ENCODE assay signal across 9 mouse cellular contexts in the genomic region with DNA sequence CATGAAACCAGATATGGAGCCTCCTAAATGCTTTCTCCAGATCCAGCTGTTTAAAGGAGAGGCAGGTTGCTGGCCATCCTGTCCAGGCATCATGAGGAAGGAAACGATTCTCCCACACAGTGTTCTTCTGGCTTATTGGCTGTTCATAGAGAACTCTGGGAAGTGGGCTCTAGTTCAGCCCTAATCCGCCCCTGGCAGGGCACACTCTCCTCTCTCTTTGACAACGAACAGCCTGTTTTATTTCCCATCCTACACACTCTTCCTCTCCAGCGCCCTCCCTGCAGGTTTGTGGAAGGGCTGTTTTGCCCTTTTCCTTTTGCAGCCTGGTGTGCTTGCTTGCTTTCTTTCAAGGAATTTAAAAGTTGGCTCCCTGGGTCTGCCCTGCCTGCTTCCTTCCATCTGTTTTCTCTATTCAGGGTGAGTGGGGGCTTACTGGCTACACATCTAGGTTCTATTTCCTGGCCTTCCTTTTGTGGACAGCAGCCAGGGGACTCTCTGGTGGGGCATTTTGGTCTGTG.
A peak's percentile ranks its signal among the peaks of the same experiment; 100 is the strongest.
DNase-seq lines count a peak whose midpoint lies in the region; ATAC-seq and TF ChIP-seq lines count a peak whose summit lies in the region.
"Had no signal": no experiment of that assay in that cellular context is flagged by ENCODE, and none has a peak within 500 bp of the region (broad histone marks: within the 10 kb centered on the region; RNA-seq: fewer than 3 reads in every experiment).

No protein-coding gene starts in this region.

- WGBS in kidney, embryonic 15.5 days: 23% methylated on average over 4 of the region's 4 CpGs
- 47% methylated on average over 4 of the region's 4 CpGs for WGBS in hindbrain, embryonic 16.5 days
- WGBS in neural tube, embryonic 13.5 days: 54% methylated on average over 4 of the region's 4 CpGs
- 58% methylated on average over 4 of the region's 4 CpGs for WGBS in liver, postnatal 0 days (ENCODE audit: insufficient replicate concordance)

- no peaks in the 10 kb centered on the region for H3K9me3 ChIP-seq in kidney, embryonic 15.5 days (replicated peaks)
- no peaks in the 10 kb centered on the region for H3K9me3 ChIP-seq in hindbrain, embryonic 16.5 days (ENCODE audit: control insufficient read depth, low read length)
- H3K9me3 ChIP-seq in neural tube, embryonic 13.5 days: no peaks in the 10 kb centered on the region
- H3K9me3 ChIP-seq in liver, postnatal 0 days (ENCODE audit: low read length): no peaks in the 10 kb centered on the region

- no peak overlapping the region for H3K4me2 ChIP-seq in kidney, embryonic 15.5 days
- H3K4me2 ChIP-seq in hindbrain, embryonic 16.5 days (ENCODE audit: low read length): no peak overlapping the region
- no peak overlapping the region for H3K4me2 ChIP-seq in neural tube, embryonic 13.5 days
- no peak overlapping the region for H3K4me2 ChIP-seq in liver, postnatal 0 days (ENCODE audit: low read depth, low read length)

- H3K4me3 ChIP-seq in kidney, embryonic 15.5 days (replicated peaks): no peak overlapping the region
- no peak overlapping the region for H3K4me3 ChIP-seq in hindbrain, embryonic 16.5 days (ENCODE audit: low read length)
- no peak overlapping the region for H3K4me3 ChIP-seq in neural tube, embryonic 13.5 days
- no peak overlapping the region for H3K4me3 ChIP-seq in liver, postnatal 0 days (ENCODE audit: low read depth, low read length)

- no peaks in the 10 kb centered on the region for H3K36me3 ChIP-seq in kidney, embryonic 15.5 days
- H3K36me3 ChIP-seq in hindbrain, embryonic 16.5 days (ENCODE audit: control insufficient read depth, insufficient read depth, low read length): no peaks in the 10 kb centered on the region
- H3K36me3 ChIP-seq in neural tube, embryonic 13.5 days: no peaks in the 10 kb centered on the region
- H3K36me3 ChIP-seq in liver, postnatal 0 days (replicated peaks; ENCODE audit: insufficient read depth, low read length): no peaks in the 10 kb centered on the region

- peaks cover 9% of the 10 kb centered on the region; the same call in 1 of the 2 replicates for H3K4me1 ChIP-seq in kidney, embryonic 15.5 days
- no peaks in the 10 kb centered on the region for H3K4me1 ChIP-seq in hindbrain, embryonic 16.5 days (ENCODE audit: control insufficient read depth, insufficient read depth, low read depth, low read length)
- peaks cover 8% of the 10 kb centered on the region; the same call in 1 of the 2 replicates for H3K4me1 ChIP-seq in neural tube, embryonic 13.5 days (replicated peaks)
- H3K4me1 ChIP-seq in liver, postnatal 0 days (ENCODE audit: insufficient read depth): no peaks in the 10 kb centered on the region

- ATAC-seq in kidney, embryonic 15.5 days (replicated peaks; ENCODE audit: low FRiP score): peak; percentile 65
- ATAC-seq in hindbrain, embryonic 16.5 days: peak; percentile 84
- no peak for ATAC-seq in neural tube, embryonic 13.5 days (ENCODE audit: low read depth)
- ATAC-seq in liver, postnatal 0 days: no peak

- TF ChIP-seq EP300 in liver, postnatal 0 days (IDR thresholded peaks at IDR 0.05; ENCODE audit: low read depth): no peak

- peak overlapping the region; percentile 48 for H3K27ac ChIP-seq in kidney, embryonic 15.5 days
- H3K27ac ChIP-seq in hindbrain, embryonic 16.5 days (ENCODE audit: low read depth, low read length): no peak overlapping the region
- H3K27ac ChIP-seq in neural tube, embryonic 13.5 days (replicated peaks): 0 out of 2 replicates have a peak overlapping the region, but pooled peaks have one; percentile 7
- H3K27ac ChIP-seq in liver, postnatal 0 days (ENCODE audit: low read depth): no peak overlapping the region
- H3K27ac ChIP-seq: liver, embryonic 14.5 days had no signal

- DNase-seq in kidney, adult 8-10 months: no peak
- peak; percentile 59 to 60 for DNase-seq in frontal cortex, adult 2 months (ENCODE audit: extremely low spot score in 1 of 2, low spot score in 1 of 2)
- no peak for DNase-seq in spleen, postnatal 36 days (ENCODE audit: low spot score in 2 of 2)
- no peak for DNase-seq in cerebellum, adult 9-11 months
- DNase-seq in liver, postnatal 0 days: no peak

- H3K9ac ChIP-seq in kidney, embryonic 15.5 days: no peak overlapping the region
- no peak overlapping the region for H3K9ac ChIP-seq in hindbrain, embryonic 16.5 days (ENCODE audit: low read depth, low read length)
- H3K9ac ChIP-seq in neural tube, embryonic 13.5 days: no peak overlapping the region
- no peak overlapping the region for H3K9ac ChIP-seq in liver, postnatal 0 days (replicated peaks)
- H3K9ac ChIP-seq: liver, embryonic 14.5 days had no signal

- H3K27me3 ChIP-seq in kidney, embryonic 15.5 days: no peaks in the 10 kb centered on the region
- no peaks in the 10 kb centered on the region for H3K27me3 ChIP-seq in hindbrain, embryonic 16.5 days (replicated peaks; ENCODE audit: control insufficient read depth, insufficient read depth, low read length)
- H3K27me3 ChIP-seq in neural tube, embryonic 13.5 days: no peaks in the 10 kb centered on the region
- H3K27me3 ChIP-seq in liver, postnatal 0 days (ENCODE audit: insufficient read depth, low read length): no peaks in the 10 kb centered on the region

- TF ChIP-seq CTCF in liver, postnatal 0 days (IDR thresholded peaks at IDR 0.05; ENCODE audit: low read depth): no peak

Comparison
In these comparisons a context has a peak if more than half of its experiments do, and no peak if none do; other contexts are left out.
1. ATAC-seq: peak in kidney, embryonic 15.5 days (single experiment) and hindbrain, embryonic 16.5 days (single experiment); none in neural tube, embryonic 13.5 days (single experiment) and liver, postnatal 0 days (single experiment).
2. H3K27ac ChIP-seq: peak in kidney, embryonic 15.5 days (single experiment) and neural tube, embryonic 13.5 days (single experiment); none in hindbrain, embryonic 16.5 days (single experiment) and liver, postnatal 0 days (single experiment).
3. DNase-seq: peak in frontal cortex, adult 2 months (2 of 2); none in kidney, adult 8-10 months (0 of 2), spleen, postnatal 36 days (0 of 2), cerebellum, adult 9-11 months (single experiment) and liver, postnatal 0 days (single experiment).